Mouse (Mus musculus): Measurements from ENCODE around the gene Olfr1369-ps1. TPM values are rescaled to one million over a fixed set of nuclear protein-coding genes. Genes with fewer than 3 reads are reported as not detected.
"Not testable (repeated sequence)": the region's sequence is repeated elsewhere in the genome, so short reads cannot be mapped to it uniquely, and the experiment has no call there.

Gene Olfr1369-ps1
- total RNA-seq (2021) = not detected
- polyA plus RNA-seq (2012; rRNA removed) = not detected in 2 replicates
- long read RNA-seq = 0 reads

DNA sequence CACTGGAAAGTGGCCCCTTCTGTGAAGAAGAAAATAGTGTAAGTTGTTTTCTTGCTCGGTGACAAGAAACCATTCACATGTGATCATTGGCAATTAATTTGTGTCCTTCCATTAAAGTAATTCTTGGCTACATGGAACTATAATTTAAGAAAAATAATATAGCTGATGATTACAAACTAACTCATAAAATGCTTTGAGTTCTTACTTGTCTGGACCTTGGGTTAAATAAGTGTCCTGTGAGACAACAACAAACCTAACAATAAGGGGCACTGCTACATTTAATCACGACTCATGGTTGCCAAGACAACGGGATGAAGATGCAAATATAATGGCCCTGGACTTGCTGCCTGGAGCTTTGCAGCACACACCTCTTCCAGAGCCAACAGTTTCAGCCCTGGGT lies at the start of gene Olfr1369-ps1:
Gene Olfr1369-ps1 (plus strand): TSS at position 301 of the 400 bp plus-strand sequence.
- intact Hi-C loops (cut with DNase I); H3K79me2 ChIP-seq (replicated peaks; ENCODE audit: control insufficient read depth, insufficient read depth, low read length); H3K4me1 ChIP-seq (ENCODE audit: control insufficient read depth, insufficient read depth, low read length); H3K27me3 ChIP-seq (ENCODE audit: control insufficient read depth, insufficient read depth, low read length); H3K27ac ChIP-seq; H3K36me3 ChIP-seq (ENCODE audit: control insufficient read depth, insufficient read depth, low read length); H3K9ac ChIP-seq (ENCODE audit: low read depth, low read length); DNase-seq; H3K4me3 ChIP-seq: not testable (repeated sequence)
- 73% methylated on average over 3 of the region's 3 CpGs for WGBS

GRCm38 (mm10) chr13:21066021-21066420 lies 45.3 kb upstream of the Olfr1369-ps1 start:
- no peak overlapping the region for H3K9ac ChIP-seq (ENCODE audit: low read depth, low read length)
- H3K79me2 ChIP-seq (replicated peaks; ENCODE audit: control insufficient read depth, insufficient read depth, low read length) = no peaks in the 10 kb centered on the region
- H3K4me1 ChIP-seq (ENCODE audit: control insufficient read depth, insufficient read depth, low read length) = no peaks in the 10 kb centered on the region
- no peaks in the 10 kb centered on the region for H3K36me3 ChIP-seq (ENCODE audit: control insufficient read depth, insufficient read depth, low read length)
- no peaks in the 10 kb centered on the region for H3K27me3 ChIP-seq (ENCODE audit: control insufficient read depth, insufficient read depth, low read length)
- intact Hi-C loops (cut with DNase I) = no loop called here
- WGBS = 71% methylated on average over 2 of the region's 2 CpGs
- no peak overlapping the region for H3K27ac ChIP-seq
- TF ChIP-seq CTCF (IDR thresholded peaks at IDR 0.05) (no peak), EP300 (IDR thresholded peaks at IDR 0.05; ENCODE audit: insufficient read depth, low read depth, low read length) (no peak), POLR2A (IDR thresholded peaks at IDR 0.05; ENCODE audit: insufficient read depth, low read depth, low read length) (no peak)
- DNase-seq = no peak
- H3K4me3 ChIP-seq = no peak overlapping the region

DNA sequence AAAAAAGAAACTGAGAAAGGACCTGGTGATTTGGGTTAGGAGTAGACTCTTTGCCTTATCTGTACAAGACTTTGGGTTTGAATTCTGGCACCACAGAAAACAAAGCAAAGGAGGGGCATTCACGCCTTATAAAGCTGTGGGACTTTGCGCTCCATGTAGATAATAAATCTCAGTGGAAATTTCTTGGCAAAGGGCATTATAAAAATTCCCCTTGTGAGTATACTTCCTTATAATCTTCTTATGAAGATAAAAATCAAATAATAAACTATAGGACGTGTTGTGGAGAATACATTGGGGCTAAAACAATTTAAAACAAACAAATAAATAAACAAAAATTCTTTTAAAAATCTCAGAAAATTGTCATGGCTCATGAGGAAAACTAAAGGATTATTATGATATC lies 36.4 kb upstream of the Olfr1369-ps1 start, which contains the start of gene Olfr1370:
Gene Olfr1370 (minus strand): TSS at position 101 of the 400 bp plus-strand sequence.
- H3K9ac ChIP-seq (ENCODE audit: low read depth, low read length) = no peak within 1 kb of the TSS
- no peak within 1 kb of the TSS for H3K27ac ChIP-seq
- no peak for DNase-seq
- H3K4me3 ChIP-seq = no peak within 1 kb of the TSS
- no peaks in the 10 kb centered on the region for H3K27me3 ChIP-seq (ENCODE audit: control insufficient read depth, insufficient read depth, low read length)
- TF ChIP-seq CTCF (IDR thresholded peaks at IDR 0.05) (no peak), EP300 (IDR thresholded peaks at IDR 0.05; ENCODE audit: insufficient read depth, low read depth, low read length) (no peak), POLR2A (IDR thresholded peaks at IDR 0.05; ENCODE audit: insufficient read depth, low read depth, low read length) (no peak)
- H3K79me2 ChIP-seq (replicated peaks; ENCODE audit: control insufficient read depth, insufficient read depth, low read length) = no peaks in the 10 kb centered on the region
- intact Hi-C loops (cut with DNase I) = no loop called here
- no peaks in the 10 kb centered on the region for H3K4me1 ChIP-seq (ENCODE audit: control insufficient read depth, insufficient read depth, low read length)
- H3K36me3 ChIP-seq (ENCODE audit: control insufficient read depth, insufficient read depth, low read length) = no peaks in the 10 kb centered on the region
- WGBS = 57% methylated on average over 3 of the region's 3 CpGs

GRCm38 (mm10) chr13:21082686-21083085 lies 28.6 kb upstream of the Olfr1369-ps1 start:
- H3K4me3 ChIP-seq = no peak overlapping the region
- no peaks in the 10 kb centered on the region for H3K27me3 ChIP-seq (ENCODE audit: control insufficient read depth, insufficient read depth, low read length)
- no peak for DNase-seq
- WGBS = 29% methylated on average over 2 of the region's 2 CpGs
- no peak for TF ChIP-seq POLR2A (IDR thresholded peaks at IDR 0.05; ENCODE audit: insufficient read depth, low read depth, low read length)
- TF ChIP-seq EP300 (IDR thresholded peaks at IDR 0.05; ENCODE audit: insufficient read depth, low read depth, low read length) = no peak
- TF ChIP-seq CTCF (IDR thresholded peaks at IDR 0.05) = no peak
- intact Hi-C loops (cut with DNase I) = no loop called here
- H3K4me1 ChIP-seq (ENCODE audit: control insufficient read depth, insufficient read depth, low read length) = no peaks in the 10 kb centered on the region
- no peak overlapping the region for H3K9ac ChIP-seq (ENCODE audit: low read depth, low read length)
- no peaks in the 10 kb centered on the region for H3K79me2 ChIP-seq (replicated peaks; ENCODE audit: control insufficient read depth, insufficient read depth, low read length)
- H3K36me3 ChIP-seq (ENCODE audit: control insufficient read depth, insufficient read depth, low read length) = no peaks in the 10 kb centered on the region
- peak overlapping the region; percentile 26; the same call in 1 of the 2 replicates for H3K27ac ChIP-seq

DNA sequence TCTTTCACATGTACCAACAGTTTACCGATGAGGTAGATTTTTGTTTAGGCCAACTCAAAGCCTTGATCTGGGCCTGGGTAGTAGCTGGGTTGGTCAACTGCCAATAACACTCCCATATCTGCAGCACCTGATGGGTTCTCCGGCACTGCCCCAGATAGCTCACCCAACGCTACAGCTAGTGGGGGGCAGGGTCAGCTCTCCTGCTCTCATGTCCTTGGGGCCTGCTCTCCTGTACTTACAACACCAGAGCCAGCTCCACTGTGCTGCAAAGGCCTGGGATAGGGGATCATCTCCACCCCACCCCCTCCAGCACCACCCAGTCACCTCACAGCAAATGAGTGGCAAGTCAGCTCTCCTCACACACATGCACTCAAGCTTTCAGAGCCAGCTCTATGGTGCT lies 1.5 kb upstream of the Olfr1369-ps1 start:
- Histone ChIP-seq H3K4me3 (no peak overlapping the region), H3K36me3 (ENCODE audit: control insufficient read depth, insufficient read depth, low read length) (no peaks in the 10 kb centered on the region), H3K4me1 (ENCODE audit: control insufficient read depth, insufficient read depth, low read length) (no peaks in the 10 kb centered on the region), H3K9ac (ENCODE audit: low read depth, low read length) (no peak overlapping the region), H3K79me2 (replicated peaks; ENCODE audit: control insufficient read depth, insufficient read depth, low read length) (no peaks in the 10 kb centered on the region), H3K27me3 (ENCODE audit: control insufficient read depth, insufficient read depth, low read length) (no peaks in the 10 kb centered on the region), H3K27ac (no peak overlapping the region)
- DNase-seq = no peak
- intact Hi-C loops (cut with DNase I) = no loop called here
- WGBS = 53% methylated on average over 3 of the region's 3 CpGs
- no peak for TF ChIP-seq EP300 (IDR thresholded peaks at IDR 0.05; ENCODE audit: insufficient read depth, low read depth, low read length)
- TF ChIP-seq POLR2A (IDR thresholded peaks at IDR 0.05; ENCODE audit: insufficient read depth, low read depth, low read length) = no peak
- no peak for TF ChIP-seq CTCF (IDR thresholded peaks at IDR 0.05)

- no peaks in the 10 kb centered on the region for H3K4me1 ChIP-seq (ENCODE audit: control insufficient read depth, insufficient read depth, low read length)
- no peaks in the 10 kb centered on the region for H3K79me2 ChIP-seq (replicated peaks; ENCODE audit: control insufficient read depth, insufficient read depth, low read length)
- H3K9ac ChIP-seq (ENCODE audit: low read depth, low read length) = no peak overlapping the region
- TF ChIP-seq POLR2A (IDR thresholded peaks at IDR 0.05; ENCODE audit: insufficient read depth, low read depth, low read length) (no peak), CTCF (IDR thresholded peaks at IDR 0.05) (no peak), EP300 (IDR thresholded peaks at IDR 0.05; ENCODE audit: insufficient read depth, low read depth, low read length) (no peak)
- WGBS = 90% methylated on average over 6 of the region's 6 CpGs
- no peak for DNase-seq
- intact Hi-C loops (cut with DNase I) = no loop called here
- H3K4me3 ChIP-seq = no peak overlapping the region
- H3K36me3 ChIP-seq (ENCODE audit: control insufficient read depth, insufficient read depth, low read length) = no peaks in the 10 kb centered on the region
- no peak overlapping the region for H3K27ac ChIP-seq
- H3K27me3 ChIP-seq (ENCODE audit: control insufficient read depth, insufficient read depth, low read length) = no peaks in the 10 kb centered on the region
Observed at GRCm38 (mm10) chr13:21110441-21110840, 842 bp upstream of the Olfr1369-ps1 start.
